Mouse (Mus musculus): ENCODE results near the gene Rbm47.

Gene Rbm47

DNA sequence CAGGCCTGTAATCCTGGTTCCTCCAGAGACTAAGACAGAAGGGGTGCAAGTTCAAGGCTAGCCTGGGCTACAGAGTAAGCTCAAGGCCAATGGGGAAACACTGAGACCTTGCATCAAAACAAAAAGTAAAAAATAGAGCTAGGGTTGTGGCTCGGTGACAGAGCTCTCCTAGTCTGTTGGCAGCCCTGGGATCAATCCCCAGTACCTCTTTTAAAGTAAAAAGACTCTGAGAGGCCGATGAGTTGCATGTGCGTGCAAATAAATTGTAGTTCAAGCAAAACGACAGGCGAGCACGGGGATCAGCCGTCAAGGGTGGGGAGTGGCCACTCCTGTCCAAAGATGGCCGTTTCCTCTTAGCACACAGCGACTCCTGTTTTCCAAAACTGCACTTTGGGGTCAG is 48.0 kb downstream of the Rbm47 start:
- no peak for DNase-seq (ENCODE audit: low spot score)

DNA sequence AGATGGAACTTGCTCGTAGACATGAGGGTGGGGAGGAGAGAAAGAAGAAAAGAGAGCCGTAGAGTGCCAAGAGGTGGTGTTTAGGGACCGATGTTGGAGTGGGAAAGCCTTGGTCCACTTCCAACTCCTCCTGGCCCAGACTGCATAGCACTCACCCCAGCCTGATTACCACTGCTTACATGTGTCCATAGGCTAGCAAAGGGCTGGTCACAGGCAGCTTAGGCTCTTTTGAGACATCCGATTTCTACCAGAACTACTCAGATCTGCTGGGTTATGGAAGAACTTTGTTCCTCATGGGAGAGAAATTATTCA is 48.9 kb downstream of the Rbm47 start:
- no peak for DNase-seq (ENCODE audit: low spot score)

DNA sequence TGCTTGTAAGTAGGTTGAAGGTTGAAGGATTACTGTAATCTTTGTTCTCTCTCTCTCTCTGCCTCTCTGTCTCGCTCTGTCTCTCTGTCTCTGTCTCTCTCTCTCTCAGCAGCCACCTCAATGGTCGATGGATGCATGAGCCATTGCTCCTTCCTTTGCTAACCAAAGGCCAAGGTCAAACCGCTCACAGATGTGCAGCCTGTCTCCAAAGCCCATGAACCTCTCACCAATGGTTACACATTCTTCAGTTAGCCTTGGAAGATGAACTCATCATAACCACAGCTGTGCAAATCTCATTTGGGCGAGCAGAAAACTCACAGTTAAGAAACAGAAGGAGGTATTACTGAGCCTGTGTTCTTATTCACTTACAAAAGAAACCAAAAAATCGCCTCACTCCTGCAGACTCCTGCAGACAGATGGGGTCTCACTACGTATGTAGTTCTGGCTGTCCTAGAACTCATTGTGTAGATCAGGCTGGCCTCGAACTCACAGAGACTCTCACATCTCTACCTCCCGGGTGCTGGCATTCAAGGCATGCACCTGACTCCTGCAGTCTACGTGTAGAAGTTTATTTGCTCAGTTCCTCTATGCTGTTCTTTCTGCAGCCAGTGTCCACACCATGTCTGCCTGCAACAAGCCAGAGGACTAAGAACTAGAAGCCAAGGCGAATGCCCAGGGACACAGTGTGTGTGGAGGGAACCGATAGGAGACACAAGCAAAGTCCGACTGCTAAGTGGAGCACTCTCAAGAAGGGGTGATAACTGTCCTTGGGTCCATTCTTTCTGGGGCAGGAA is 49.4 kb downstream of the Rbm47 start:
- no peak for DNase-seq (ENCODE audit: low spot score)

DNA sequence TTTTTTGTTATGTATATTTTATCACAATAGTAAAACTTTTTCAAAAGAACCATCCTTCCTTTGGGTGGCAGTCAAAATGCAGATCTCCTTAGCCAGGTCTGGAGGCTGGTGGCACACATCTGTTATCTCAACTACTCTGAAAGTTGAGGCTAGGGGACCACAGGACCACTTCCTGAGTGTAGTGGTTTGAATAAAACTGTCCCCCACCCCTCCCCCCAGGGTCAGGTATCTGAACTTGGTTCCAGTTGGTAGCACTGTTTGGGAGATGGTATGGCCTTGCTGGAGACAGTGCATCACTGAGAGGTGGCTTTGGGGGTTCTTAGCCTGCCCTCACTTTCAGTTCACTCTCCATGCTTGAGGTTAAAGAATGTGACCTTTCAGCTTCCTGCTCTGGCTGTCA is 51.7 kb downstream of the Rbm47 start:
- no peak for DNase-seq (ENCODE audit: low spot score)

DNA sequence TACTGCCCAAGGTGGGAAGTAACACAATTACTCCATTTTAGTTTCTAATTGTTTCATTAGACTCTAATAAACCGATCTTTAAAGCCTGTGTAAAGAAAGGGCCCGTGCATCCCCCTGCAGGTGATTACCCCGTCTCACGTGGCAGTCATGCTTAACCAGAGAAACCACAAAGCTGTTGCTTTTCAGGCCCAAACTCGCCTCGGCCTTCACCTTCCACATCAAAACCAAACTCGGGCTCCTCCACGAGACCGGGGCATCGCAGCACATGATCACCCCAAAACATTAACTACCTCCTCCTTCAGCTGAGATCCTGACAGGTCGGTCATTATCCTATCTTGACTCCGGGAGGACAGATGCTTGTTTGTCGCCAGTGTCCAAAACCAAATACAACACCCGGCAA is 58.2 kb downstream of the Rbm47 start:
- no peak for DNase-seq (ENCODE audit: low spot score)

DNA sequence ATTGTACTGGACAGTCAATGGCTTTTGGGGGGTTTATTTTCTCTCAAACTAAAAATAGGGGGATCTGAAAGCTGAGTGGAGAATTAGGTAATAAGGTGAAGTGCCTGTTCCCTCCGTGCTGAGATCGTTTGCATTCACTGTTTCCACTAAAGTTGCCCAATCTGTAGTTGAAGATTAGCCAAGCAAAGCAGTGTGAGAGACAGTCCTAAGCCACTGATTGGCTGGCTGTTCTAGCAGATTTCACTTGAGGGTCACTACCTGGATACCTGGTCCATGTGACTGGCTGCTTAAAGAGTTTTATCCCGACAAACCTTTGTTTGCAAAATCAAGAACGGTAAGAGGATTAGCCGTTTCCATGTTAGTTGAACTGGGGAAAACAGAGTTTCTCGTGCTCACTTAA is 58.7 kb downstream of the Rbm47 start:
- DNase-seq (ENCODE audit: low spot score): no peak

DNA sequence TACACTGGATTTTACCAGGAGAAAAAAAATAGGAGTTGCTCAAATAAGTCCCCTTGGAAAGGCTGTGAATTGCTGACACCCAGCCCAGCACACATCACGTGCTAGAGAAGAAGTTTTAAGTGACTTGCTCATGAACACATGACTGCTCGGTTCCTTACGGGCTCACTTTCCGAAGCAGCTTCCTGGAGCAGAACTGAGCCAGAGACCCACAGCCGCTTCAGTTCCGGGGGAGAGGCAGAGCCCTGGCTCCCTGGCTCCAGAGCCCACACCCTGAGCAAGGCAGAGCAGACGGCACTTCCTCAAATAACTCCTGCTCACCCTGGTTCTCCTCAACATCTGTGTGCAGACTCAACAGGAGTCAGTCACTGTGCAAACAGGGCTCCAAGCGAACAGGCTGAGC is 60.9 kb downstream of the Rbm47 start:
- DNase-seq (ENCODE audit: low spot score): no peak

DNA sequence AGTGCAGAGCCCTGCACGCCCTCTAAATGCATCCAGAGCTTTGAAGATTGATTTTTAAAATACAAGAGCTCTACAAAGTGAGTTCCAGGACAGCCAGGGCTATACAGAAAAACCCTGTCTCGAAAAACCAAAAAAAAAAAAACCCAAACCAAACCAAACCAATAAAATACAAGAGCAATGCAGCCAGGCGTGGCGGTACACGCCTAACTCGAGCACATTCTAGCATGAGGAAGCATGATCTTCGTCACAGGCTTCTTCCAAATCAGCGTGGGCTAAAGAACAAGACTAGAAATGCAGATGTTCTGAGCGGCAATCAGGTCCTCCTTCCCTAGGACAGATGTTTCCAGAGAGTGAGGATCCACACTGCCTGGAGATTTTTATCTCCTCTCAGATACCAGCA is 66.5 kb downstream of the Rbm47 start:
- no peak for DNase-seq (ENCODE audit: low spot score)

DNA sequence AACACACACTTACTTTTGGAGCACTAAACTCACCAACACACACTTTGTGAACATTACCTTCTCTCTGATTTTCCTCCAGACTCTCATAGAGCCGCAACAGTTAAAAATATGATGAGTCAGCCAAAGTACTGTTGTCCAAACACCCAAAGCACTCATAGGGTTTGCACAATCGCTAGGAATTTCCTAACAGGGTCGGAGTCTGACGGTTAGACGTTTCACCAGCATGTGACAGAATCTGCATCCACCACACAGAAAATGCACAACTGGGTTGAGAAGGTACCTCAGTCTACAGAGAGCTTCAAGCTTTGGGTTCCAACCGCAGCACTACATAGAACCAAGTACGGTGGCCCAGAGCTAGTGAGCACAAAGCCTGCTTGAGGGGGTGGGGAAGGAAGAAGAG is 67.0 kb downstream of the Rbm47 start:
- DNase-seq (ENCODE audit: low spot score): no peak

DNA sequence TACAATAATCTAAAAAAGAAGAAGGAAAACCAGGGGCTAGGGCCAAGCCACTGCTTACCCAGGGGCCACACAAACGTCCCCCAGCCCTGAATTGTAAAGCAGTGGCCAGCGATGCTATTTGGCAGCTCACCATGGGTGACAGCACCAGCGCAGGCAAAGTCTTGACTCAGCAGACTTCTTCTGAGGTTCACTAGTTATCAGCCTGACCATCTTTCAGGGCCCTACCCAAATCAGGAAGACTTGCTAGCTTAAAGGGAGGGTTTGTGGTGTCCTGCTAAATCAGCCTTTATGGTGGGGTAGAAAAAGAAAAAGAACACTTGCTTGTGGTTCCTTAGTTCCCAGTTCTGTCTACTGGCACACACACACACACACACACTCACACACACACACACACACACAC is 67.6 kb downstream of the Rbm47 start:
- DNase-seq (ENCODE audit: low spot score): no peak

DNA sequence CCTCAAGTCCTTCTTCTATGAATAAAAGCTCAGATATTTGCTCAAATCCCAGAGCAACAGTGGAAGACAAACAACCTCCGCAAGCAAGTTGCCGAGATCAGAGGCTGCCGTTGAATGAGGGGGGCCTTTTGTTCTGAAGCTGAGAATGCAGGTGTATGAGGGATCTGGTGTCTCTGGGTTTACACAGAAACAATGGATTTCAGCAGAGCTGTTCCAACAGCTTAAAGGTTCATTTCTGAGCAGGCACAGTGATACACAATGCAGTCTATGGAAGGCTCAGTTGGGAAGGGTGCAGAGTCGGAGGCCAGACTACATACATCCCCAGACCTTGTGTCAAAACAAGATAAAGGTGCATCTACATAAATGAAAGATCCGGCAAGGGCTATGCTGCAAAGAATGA is 69.5 kb downstream of the Rbm47 start:
- DNase-seq (ENCODE audit: low spot score): no peak

DNA sequence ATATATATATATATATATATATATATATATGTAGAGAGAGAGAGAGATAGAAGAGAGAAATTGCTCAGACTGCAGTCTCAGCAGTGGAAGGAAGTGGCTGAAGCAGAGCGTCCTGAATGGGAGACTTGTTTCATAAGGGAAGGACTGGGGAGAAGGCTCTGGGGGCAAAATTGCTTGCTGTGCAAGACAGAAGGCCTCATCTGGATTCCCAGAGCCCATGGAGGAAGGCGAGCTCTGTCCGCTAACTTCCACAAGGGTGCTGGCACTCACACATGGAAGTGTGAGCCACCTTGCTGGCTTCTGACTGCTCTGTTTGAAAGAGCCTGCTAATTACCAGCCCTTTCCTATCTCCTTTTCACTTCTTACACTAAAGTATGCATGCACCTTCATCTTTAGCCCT is 70.1 kb downstream of the Rbm47 start:
- DNase-seq (ENCODE audit: low spot score): no peak

DNA sequence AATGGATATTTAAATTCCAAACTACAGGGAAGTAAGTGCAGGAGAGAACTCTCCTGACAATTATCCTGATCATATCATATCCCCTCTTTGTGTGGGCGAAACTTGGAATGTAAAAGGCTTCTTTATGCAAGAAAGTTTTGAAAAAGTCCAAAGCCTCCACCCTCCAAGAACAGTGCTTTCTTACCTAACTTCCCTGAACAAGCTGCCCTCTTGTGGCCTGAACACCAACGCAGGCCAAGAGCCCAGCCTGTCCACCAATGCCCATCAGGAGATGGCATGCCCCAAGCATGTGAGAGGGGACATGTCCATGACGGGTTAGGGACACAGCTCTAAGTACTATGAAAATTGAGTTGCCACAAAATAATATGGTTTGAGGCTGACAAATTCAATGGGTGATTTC is 71.3 kb downstream of the Rbm47 start:
- DNase-seq (ENCODE audit: low spot score): no peak

DNA sequence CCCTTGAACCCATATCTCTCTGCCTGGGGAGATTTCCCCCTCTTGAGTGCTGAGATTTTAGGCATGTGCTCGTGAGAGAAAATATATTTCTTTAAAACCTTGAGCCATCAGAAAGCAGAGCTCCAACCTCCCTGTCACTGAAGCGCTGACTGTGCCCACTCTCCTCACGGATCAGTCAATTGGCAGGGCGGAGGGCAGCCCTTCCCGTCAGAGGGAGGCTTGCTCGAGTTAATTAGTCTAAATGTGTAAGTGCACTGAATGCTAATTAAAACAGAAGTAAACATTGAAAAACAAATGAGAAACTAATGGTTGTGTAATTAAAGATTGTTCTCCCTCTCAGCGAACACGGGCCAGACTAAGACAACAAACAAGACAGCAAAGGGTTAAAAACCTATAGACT is 72.6 kb downstream of the Rbm47 start:
- DNase-seq (ENCODE audit: low spot score): no peak

DNA sequence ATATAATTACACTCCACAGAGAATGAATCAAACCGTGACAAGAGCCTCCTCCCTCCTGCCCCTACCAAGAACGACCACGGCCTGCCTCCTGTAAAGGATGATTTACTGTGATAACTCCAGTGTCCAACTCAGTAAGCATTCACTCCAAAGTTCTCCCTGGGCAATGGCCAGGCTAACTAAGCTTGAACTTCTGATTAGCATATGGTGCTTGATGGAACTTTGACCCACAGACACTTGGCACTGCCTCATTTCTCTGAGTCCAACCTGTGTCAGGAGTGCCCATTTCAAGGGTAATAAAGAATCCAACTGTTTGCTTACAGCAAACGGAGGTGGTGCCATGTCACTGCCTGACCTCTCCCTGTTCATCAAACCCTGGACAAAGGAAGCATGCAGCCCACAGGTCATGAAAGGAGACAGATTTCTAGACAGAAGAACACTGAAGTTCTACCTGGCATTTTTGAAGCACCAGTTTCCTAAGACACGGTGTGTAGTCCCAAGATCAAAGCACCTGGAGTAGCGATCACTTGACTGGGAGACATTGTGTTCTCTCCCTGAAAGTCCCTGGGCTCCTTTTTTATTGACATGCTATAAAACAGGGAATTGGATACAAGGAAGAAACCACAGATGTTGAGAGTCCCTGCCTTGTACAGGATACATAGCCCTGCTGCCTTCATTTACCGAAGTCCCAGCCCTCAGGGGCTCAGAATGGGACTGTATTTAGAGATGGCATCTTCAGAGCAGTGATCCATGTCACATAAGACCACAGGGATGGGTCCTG is 74.6 kb downstream of the Rbm47 start:
- DNase-seq (ENCODE audit: low spot score): no peak

DNA sequence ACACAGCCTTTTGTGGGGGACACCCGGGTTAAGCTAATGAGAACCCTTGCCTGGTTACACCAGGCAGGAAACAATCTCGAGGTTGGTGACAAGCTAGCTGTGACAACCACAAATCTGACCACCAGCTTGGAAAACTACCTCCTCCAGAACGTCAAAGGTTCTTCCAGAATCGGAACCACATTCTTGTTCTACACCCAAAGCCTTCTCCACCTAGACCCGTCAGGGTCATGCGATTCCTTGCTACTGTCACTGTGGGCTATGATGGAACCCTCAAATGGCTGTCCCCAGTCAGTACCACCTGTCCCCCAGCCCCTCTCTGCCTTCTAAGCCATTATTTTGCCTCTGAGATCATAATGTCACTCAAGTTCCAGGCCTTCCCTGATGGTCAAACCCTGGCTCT is 76.8 kb downstream of the Rbm47 start:
- no peak for DNase-seq (ENCODE audit: low spot score)

DNA sequence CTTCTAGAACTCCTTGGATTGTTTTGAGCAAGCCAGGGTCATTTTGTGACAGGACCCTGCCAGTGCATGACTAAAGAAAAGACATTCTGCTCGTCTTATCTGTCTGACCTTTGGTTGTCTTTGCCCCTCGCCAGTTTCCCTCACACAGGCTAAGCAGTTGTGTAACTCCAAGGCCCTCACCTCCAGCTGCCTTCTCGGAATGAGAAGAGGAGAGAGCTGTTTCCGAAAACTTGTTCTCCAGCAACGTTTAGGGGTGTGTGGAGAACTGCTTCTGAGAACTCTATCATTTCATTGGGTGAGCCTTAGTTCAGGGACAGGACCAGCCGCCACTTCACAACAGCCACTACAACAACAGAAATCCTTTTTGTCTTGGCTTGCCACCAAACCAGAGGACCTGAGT is 77.8 kb downstream of the Rbm47 start:
- DNase-seq (ENCODE audit: low spot score): no peak

DNA sequence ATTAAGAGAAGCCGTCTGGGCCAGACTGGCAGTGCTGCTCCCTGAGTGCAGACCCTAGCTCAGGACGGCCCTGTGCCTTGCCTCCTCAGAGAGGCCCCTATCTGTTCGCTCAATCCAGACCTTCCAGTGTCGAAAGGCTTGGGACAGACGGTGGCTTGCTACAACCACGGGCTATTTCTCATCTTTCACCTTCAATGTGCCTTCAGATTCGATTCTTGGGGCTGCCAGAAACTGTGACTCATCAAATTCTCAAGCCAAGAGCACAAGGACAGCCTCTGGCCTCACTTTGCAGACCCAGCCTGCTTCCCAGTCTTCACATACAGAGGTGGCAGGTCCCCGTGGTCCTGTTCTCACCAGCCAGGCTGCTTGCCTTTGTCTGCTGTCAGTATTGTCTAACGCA is 82.9 kb downstream of the Rbm47 start:
- DNase-seq (ENCODE audit: low spot score): no peak

DNA sequence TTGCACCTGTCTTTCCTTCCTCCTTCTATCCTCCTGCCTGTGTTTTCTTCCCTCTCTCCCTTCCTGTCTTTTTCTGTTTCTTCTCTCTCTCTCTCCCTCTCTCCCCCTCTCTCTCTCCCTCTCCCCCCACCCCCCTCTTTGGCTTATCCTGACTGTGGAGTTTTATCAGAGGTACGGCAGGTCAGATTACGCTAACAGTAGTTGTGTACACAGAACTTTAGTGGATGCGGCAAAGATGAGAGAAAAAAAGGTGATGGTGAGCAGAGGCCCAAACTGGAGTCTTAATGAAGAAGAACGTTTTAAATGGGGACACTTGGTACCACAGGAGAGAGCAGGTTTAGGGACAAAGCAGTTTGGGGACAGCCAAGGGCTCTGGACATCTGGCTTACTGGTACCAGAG is 83.3 kb downstream of the Rbm47 start:
- DNase-seq (ENCODE audit: low spot score): no peak

DNA sequence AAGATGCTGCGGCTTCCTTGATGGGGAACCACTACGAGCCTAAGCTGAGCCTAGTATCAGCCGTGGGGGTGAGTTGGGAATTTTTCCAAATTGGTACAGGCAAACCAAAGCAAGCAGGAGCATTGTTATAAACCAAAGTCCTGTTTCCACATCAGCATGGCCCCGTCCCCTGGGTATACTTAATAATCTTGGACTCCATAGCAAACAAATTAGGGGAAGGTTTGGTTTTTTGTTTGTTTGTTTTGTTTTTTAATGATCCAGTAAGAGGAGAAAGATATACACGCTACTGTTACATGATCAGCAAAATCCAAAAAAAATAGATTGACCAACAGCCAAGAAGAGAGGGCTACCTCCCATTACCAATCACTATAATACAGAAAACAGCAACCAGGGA is 84.0 kb downstream of the Rbm47 start:
- no peak for DNase-seq (ENCODE audit: low spot score)

DNA sequence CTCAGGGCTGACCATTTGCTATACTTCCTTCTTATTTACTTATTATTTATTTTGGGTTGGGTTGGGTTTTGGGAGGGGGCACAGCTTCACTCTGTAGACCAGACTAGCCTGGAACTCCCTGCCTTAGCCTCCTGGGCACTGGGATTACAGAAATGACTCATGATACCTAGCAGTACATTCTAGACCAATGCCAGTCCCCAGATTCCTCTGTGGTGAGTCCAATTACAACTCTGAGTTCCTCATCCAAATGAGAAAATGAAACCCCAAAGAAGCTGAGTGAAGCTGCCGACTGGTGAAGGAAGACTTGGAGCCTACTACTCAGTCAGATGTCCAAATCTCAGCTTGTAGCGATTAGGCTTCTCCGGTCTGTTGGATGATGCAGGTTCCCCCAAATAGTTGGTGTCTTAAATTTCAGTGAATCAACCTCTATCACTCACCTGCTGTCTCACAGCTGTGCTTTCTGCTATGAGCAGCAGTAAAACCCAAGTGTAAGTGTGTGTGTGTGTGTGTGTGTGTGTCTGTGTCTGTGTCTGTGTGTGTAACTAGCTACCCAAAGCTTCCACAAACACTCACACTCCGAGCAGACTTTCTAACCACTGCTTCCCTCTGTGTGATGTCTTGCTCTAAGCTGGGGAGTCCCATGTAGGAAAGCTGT is 84.5 kb downstream of the Rbm47 start:
- no peak for DNase-seq (ENCODE audit: low spot score)

DNA sequence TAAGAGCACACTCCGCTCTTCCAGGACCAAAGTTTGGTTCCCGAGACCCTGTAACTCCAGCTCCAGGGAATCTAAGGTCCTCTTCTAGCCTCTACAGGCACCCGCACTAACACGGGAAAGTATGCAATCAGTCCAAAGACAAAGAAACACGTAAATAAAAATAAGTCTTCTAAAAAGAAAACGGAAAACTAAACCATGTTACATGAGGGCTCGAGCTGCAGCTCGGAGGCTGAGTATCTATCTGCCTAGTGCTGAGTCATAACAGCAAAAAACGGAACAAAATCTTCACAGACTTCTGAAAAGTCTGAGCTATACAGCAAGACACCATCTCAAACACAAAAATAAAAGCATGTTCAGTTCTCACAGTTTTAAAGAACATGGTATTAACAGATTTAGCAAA is 86.0 kb downstream of the Rbm47 start:
- no peak for DNase-seq (ENCODE audit: low spot score)

DNA sequence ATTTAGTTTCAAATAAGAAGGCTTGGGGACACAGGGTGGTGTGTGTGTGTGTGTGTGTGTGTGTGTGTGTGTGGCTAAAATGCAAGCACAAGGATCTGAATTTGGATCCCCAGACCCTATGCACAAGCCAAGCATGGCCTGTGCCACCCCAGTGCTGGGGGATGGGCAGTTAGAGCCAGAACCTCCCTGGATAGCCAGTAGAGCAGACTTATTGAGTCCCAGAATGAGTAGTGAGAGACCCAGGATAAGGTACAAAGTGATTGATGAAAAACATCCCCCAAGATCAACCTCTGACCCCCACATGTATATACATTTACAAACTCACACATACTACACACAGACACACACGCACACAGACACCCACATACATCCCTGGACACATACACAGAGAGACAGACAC is 86.6 kb downstream of the Rbm47 start:
- no peak for DNase-seq (ENCODE audit: low spot score)

DNA sequence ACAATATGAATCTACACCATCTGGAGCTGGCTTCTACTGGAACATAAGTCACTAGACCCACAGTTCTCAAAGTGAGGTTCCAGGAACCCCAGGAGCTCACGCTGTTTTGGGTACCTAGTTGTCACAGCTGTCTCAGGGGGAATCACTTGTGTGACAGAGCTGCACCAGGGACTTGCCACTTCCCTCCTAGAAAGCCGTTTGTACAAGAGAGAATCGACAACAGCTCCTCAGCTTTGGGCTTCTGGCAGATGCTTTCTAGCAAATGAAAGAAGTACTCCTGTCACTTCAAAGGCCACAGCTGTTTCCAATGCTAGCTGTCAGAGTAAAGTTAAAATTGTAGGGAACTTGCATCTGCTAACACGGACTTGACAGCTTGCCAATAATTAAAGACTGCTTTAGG is 87.4 kb downstream of the Rbm47 start:
- DNase-seq (ENCODE audit: low spot score): no peak

Measured in testis, postnatal 14 days (tissue).